Mouse (Mus musculus) lung, postnatal 36 days (tissue): ENCODE data around the gene Rexo4.

ENCODE experiments used
- DNase-seq: peaks from one replicate; pipeline ENCODE4 v3.0.0; 2022; ENCODE audit warnings: mixed read lengths

The Rexo4 gene

DNA sequence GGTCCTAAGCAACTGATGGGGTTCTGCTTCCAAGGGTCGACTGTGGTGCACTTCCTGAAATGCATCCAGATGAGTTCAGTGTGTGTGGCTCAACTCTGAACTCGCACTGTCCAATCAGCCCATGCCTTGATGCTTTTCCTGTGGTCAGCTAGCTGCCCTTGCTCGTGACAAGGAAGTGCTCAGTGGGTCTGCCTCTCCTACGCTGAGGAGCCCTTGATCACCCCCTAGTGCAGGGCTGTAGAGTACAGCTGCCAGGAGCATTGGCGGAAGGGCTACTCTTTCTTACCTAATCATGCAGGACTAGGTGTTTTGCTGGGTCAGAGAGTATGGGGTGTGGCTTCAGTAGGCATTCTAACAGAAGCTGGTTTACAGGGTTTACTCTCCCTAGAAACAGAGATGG is 22.6 kb downstream of the Rexo4 start:
- DNase-seq, result peak; percentile 69

DNA sequence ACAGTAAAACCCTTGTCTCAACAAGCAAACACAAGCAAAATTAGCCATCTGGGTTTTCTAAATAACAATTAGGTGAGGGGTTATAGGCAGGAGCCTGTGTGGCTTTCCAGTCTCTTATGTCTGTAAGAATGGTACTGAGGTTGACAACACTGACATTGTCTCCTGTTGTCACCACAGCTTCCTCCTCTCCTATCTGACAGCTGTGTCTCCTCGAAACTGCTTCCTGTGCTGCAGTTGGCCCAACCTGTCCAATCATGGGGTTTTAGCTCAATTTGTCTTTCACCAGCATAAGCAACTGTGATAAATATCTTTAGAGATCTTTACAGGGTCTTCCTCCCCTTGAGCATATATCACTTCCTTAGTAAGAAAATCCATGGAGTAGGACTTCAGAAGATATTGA is 27.8 kb downstream of the Rexo4 start:
- no peak for DNase-seq

DNA sequence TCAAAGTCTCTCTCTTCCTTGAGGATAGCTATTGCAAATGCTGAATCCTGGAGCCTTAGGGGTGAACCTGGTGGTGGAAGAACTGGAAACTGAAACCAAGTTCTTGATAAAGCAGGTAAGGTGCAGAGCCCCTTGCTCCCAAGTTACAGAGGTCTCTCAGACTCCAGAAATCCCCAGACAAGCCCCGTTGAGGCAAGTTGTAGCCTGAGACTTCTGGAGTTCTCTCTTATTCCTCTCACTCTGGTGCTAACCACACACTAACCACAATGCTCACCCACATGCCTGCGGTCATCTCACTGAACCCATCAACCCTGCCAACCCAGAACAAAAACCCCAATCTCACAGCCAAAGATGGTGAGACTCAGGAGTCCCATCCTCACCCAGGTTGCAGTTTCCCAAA is 28.9 kb downstream of the Rexo4 start:
- no peak for DNase-seq

DNA sequence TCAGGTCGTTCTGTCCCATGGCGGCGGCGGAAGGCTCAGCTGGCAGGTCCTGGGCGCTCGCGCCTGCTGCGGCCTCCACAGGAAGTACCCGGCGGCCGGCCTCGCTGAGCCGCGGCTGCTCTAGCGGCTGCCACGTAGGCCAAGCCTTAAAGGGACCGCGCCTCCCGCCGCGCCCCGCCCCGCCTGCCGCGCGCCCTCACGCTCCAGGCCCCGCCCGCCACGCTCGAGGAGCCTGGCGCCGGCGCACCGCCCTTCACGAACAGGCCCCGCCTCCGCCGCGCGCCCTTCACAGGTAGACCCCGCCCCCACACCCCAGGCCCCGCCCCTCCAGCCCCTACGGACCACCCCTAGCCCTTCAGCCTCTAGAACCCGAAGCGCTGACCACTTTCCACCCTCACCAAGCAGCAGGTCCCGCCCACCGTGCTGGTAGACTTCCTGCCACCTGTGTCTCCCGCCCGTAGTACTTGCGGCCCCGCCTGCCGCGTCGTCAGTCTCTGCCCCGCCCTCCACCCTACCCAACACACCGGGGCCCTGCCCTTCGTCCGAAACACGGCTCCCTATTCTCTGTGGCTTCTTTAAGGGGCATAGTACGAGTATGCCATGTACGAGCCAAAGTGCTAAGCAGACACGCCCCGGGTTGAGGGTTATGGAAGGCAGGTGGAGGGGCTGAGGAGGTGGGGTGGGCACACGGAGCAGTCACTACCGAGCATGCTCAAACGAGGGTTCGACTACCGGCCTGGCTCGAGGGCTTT is 30.7 kb downstream of the Rexo4 start, which contains the start of the genes Surf4 and Stkld1:
TSS of gene Surf4 (minus strand) at position 625 of the 752 bp plus-strand sequence.
TSS of gene Stkld1 (plus strand) at position 744 of the 752 bp plus-strand sequence.
- DNase-seq, result peak; percentile 96

DNA sequence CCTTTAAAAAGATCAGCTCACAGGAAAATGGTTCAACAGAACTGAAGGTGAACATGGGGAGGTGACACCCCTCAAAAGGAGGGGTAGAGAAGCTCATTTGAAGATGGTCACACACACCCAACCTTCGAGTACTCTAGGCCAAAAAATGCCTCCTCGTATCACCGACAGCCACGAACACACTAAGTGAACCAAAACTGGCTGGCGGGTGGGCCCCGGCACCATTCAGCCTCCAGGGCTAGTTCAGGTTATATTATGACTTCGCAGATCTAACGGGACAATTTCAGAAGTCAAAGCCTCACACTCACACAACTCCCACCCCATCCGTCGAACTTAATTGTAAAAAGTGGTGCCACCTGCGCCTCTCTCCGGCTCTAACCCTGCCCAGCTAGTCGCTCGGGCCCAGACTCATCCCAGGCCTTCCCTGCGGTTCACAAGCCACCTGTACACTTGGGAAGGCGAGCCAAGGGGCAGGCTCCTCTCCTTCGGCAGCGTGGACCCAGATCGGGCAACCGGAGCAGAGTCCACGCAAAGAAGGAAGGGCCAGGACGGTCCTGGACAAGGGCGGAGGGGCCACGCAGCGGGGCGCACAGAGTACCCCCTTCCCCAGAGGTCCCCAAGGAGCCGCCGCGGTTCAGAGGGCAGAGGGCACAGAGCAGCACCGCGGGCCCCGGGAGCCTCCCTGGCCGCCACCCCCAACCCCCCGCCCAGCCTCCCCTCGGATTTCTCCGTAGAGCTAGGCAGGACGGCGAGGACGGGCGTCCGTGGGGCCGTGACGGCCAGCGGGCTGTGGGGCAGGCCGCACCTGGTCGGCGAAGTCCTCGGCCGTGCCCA is 31.5 kb downstream of the Rexo4 start:
- DNase-seq, result no peak

DNA sequence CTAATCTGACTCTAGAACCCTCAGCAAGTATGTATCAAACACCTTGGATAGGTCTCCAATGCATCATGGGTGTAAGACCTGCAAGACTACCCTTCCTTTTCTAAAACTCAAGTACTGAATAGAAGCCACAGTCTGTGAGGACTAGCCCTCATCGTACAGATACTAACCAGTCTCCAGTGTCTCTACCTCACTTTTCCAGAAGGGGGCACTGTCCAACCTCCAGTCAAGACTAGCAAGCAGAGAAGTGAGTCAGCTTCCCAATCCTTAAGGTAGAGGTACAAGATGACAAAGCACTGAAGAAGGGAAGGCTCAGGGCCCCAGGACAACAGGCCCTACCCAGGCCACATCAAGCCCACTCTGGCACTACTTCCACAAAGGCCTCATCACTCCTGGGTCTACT is 33.8 kb downstream of the Rexo4 start:
- DNase-seq, result peak; percentile 91

DNA sequence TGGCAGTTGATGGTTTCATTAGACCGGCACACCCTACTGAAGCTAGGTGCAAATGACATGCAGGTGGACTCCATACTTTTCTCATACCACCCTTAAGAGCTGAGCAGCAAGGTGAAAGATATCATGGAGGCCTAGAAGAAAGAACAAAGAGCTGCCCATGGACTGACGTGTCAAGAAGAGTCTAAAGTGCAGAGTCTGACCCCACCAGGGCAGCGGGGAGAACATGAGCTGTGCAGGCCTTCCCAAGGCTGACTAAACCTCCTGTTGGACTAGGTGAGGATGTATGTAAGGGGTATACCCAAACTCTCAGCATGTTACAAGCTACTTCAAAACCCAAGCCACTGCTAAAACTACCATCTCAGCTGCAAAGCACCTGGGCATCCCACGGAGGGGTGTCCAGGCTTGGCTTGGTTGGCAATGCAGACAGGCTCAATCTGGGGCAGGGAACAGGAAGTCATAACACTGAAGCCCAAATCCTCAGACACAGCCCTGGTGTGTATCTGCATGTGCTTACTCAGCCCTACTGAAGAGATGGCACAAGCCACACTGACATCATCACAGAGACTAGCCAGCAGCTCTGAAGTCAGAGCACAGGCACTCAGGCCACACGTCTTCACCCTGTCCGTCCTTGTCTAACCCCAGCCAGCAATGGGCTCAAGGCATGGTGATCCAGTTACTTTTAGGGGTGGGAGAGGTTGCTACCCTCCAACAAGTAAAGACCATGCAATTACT is 36.3 kb downstream of the Rexo4 start:
- DNase-seq, result no peak

DNA sequence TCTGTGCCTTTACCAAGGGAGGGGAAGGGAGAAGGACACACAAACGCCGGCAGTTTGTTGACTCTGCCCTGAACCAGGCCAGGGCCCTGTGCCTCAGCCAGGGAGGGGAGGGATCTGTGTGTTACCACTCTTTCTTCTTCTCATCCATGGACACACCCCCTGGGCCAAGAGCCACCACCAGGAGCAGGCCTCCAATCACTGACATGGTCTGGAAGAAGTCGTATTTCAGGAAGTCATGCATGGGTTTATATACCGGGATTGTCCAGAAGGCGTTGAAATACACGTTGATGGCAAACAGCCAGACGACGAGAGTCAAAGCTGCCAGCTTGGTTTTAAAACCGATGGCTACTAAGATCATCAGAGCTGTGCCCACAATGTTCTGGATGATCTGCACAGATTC is 42.4 kb downstream of the Rexo4 start:
- peak; percentile 36 for DNase-seq

DNA sequence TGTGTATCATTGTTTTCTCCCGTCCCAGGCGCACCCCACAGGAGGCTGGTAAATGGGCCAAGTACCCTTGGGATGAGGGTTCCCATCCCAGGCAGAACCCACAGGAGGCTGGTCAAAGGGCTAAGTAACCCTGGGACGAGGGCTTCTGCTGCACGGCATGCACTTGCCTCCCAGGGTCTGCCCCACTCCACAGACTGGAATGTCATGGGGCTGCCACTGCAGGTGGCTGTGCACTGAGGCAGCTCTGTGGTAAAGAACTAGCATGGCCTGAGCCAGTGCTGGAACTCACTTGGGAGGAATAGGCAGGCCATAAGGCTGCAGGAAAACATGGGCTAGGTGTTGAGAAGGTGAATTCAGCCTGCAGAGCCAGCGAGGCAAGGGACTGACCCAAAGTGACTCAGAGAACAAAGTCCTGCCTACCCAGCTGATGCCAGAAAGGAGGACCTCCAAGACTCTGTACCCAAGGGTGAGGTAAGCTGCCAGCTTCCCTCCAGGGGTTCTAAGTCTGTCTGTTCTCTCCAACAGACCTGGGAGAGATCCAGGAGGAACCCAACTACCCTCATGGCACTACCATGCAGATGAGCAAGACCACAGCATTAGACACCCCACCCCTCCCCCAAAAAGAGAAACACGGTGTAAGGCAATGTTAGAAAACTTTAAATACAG is 43.9 kb downstream of the Rexo4 start:
- DNase-seq, result no peak

DNA sequence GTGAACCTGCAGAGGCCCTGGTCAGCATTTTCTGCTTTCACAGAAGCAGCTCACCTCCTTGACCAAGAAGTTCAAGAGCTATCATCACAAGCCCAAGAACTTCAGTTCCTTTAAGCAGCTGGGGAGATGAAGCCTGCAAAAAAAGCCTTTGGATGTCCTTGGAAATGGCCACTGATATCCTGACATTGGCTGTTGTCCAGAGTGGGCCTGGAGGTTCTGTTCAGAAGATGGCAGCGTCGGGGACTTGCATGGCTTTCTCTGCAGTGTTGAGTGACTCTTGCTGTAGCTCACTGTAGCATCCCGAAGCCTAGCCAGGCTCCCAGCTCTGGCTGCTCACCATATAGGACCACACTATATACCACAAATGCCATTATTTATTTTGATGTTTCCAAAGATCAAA is 44.5 kb downstream of the Rexo4 start:
- no peak for DNase-seq

DNA sequence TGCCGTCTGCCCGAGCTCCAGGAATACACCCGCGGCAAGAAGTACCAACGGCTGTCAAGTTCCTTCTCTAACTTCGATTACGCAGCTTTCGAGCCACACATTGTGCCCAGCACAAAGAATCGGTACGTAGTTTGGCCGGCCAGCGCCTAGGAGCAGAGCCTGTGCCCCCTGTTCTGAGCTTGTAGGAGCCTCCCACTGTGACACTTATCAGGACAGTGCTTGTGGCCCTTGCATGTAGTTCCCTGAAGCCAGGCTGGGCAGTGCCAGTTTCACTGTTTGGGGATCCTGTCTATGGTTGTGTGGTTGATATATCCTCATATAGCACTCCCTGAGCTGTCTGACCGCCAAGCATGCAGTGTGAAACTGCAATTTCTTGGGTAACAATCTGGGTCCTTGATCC is 47.4 kb downstream of the Rexo4 start:
- no peak for DNase-seq

DNA sequence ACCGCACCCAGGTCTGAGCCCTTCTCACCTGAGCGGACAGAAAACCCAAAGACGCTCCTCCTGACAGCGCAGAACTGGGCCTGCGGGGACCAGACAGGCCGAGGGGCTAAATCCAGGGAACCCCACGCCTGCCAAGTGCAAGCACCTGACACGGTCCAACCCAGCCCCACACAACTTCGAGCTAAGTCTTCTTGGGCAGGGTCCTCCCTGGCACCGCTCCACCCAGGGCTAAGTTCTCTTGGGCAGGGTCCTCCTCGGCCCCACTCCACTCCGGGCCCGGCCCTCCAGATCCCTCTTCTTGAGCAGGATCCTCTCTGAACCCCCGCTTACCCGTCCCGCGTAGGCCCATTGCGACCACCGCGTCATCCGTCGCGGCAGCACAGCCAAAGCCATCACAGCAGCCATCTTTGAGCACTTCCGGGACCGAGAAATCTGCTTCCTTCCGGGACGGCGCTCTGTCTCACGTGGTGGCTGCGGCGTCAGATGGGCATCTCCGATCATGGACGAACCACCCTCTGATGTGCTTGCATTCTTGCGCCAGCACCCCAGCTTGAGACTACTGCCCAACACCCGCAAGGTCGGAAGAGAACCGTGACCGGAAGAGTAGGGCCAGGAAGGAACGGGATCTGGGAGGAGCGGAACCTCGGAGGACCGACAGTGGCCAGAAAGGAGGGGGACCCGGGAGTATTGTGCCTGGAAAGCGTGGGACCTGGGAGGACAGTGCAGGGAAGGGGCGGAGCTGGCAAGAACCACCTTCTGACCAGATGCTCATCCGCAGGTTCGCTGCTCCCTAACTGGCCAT is 48.1 kb downstream of the Rexo4 start, which contains the start of the genes Surf2 and Surf1:
TSS of gene Surf2 (plus strand) at position 441 of the 802 bp plus-strand sequence.
TSS of gene Surf1 (minus strand) at position 604 of the 802 bp plus-strand sequence.
- DNase-seq, result peak; percentile 87

DNA sequence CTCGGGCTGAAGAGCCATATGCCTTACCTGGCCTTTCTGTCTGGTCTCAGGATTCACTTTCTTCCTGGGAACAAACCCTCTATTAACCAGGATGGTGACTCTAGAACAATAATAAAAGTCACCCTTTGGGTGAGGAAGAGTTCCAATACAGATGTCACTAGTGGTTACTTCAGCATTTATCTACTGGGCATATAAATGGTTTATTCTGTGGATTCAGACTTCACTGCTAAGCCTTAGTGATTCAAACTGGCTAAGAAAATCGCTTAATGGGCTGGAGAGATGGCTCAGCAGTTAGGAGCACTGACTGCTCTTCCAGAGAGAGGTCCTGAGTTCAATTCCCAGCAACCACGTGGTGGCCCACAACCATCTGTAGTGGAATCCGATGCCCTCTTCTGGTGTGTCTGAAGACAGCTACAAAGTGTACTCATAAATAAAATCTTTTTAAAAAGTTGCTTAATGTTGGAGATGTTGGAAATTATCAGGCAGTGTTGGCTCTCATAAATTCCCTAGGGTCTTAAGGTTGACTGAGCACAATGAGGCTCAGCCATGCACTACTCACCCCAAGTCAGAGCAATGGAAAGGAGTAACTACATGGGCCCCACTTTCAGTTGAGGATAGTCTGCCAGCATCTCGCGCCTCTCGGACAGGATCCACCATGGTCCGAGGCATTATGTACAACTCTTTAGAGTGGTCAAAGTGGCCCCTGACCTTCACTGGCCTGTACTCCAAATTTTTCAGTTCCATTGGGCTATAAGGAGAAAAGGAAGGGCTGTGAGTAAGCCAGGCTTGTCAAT is 49.8 kb downstream of the Rexo4 start:
- no peak for DNase-seq

DNA sequence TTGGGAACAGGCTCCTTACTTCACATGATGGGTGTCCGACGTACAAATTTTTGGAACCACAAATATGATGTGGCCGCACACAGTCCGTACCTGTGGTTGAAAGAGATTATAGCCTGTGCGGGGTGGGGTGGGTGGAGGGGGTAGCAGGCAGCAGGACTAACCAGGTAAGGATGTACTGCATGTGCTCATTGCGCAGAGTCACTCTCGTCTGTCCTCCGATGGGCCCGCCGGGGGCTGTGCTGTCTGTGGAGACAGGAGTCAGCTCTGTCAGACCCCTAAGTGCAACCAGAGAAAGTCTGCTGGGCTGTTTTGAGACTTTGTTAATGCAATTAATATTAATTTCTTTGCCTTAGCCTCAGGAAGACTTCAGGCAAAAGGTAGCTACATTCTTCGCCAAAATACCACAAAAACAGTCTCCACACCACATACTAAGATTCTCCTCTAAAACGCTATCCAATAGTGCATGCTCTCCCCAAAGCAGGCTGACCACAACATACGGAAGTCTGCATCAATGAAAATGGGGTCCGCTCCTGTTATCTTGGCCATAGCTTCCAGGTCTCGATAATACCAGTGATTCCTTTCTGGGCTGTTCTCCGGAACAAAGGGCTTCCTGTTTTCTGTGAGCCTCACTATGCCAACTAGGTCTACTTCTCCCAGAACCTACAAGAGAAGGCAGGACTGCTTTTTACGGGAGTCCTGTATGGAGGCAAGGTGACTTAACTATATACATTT is 50.6 kb downstream of the Rexo4 start:
- DNase-seq, result no peak

DNA sequence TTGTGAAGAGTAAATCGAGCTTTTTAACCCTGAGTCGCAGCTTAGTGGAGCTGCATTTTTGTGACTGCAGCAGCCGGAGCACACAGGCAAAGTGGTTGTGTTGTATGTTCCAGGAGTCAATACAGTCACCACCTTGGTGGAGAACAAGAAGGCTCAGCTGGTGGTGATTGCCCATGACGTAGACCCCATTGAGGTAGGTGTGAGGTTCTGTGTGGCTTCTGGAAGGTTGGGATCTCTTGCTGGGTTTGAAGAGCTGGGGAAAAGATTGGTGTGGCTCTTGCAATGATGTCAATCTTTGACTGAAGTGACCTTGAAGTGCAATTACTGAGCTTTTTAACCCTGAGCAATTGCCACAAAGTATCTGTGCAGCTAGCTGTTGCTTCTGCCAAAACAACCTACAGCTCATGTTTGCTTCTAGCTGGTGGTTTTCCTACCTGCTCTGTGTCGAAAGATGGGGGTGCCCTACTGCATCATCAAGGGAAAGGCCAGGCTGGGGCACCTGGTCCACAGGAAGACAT is 51.9 kb downstream of the Rexo4 start:
- no peak for DNase-seq

DNA sequence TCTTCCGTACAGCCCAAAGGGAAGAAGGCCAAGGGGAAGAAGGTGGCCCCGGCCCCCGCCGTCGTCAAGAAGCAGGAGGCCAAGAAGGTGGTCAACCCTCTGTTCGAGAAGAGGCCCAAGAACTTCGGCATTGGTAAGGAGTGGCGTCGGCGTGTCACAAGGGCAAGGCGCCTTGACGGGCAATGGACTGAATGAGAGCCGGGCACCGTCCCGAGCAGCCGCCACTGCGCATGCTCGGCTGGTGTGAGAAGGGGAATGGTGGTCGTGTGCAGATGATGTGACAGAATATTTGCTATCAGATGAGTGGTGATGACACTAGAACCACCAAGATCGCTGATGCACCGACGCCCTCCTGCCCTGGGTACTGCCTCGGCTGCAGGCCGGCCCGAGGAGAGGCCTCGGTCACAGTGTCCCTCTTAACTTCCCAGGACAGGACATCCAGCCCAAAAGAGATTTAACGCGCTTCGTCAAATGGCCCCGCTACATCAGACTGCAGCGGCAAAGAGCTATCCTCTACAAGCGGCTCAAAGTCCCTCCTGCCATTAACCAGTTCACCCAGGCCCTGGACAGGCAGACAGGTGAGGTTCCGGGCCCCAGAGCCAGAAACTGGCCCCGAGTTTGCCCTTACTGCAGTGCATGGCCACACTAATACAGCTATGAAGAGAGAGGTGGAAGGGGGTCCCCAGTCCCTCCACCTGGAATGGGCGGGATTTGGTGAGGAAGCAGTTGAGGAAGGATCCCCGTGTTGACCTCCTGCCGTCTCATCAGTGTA is 53.0 kb downstream of the Rexo4 start:
- peak; percentile 53 for DNase-seq

DNA sequence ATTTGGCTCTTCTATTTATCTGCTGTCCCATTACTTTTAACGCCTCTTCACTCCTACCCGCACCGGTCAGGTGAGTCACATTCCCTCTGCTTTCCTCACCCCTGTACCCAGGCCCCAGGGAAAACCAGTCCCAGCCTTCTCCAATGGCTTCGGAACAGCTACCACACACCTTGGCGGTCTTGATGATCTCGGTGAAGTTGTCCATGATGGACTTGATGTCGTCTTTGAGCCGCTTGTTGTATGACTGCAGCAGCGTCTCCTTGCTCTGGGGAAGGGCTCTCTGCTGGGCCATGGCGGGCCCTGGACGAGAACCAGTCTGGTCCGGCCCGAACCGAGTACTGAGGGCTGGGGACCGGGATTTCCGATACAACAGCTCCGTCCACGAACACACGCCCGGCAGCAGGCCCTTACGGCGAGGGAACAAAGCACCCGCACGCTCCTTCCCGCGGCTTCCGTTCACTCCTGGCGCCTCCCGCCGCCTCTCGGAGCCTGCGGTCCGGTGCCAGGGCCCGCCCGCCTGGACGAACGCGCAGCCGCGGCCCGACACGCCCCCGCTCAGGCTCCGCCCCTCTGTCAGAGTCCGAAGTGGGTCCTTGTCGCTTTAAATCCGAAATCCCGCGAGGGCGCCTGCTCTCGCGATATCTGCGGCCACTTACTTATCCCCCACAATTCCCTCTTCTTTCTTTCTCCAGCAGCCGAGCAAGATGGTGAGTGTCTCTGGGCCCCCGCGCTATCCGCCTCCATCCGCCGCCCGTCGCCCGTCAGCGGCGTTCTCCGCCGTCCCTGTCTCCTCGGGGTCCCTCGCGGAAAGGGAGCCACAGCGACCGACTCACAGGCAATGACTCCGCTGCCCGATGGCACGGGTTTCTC is 53.8 kb downstream of the Rexo4 start, which contains the start of the genes Med22 and Rpl7a:
TSS of gene Med22 (minus strand) at position 554 of the 870 bp plus-strand sequence.
TSS of gene Rpl7a (plus strand) at position 641 of the 870 bp plus-strand sequence.
- peak; percentile 100 for DNase-seq

DNA sequence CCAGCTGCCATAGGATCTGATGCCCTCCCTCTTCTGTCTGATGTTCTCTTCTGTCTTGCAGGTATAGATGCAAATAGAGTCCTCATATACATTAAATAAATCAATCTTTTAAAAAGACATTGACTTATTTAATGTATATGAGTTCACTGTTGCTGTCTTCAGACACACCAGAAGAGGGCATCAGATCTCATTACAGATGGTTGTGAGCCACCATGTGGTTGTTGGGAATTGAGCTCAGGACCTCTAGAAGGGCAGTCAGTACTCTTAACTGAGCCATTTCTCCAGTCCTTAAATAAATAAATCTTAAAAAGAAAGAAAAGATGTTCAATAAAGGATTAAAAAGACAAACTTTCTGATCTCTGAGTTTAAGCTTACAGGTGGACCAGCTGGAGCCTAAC is 54.8 kb downstream of the Rexo4 start:
- no peak for DNase-seq
